13 mouse cellular contexts compared by ENCODE assay signal in the genomic region with DNA sequence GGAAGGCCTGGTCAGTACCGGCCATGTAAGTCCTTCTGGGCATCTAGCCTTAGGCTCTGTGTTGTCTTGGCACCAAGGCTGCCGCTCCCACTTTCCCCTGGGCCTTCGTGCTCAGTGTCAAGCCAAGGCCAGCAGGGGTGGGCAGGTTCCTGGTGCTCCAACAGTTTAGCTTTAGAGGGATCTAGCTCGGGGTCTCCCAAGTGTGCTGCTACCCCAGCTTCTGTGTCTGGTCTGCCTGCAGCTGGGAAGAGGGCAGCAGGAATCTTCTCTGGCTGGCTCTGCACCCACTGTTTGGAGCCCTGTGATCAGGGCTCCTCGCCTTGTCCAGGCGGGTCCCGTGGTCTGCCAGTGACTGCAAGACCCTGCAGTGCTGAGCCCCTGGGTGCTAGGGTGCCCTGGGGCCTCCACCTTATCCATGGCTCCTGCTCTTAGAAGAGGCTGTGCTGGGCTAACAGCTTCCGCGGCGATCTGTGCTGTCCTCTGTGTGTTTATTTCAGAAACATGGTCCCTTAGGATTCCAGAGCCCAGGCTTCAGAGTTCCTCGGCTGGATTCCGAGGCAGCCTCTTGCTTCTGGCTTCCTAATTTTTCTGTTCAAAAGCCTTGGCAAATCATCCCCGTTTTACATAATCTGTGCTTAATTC. TPM values are rescaled to one million over a fixed set of nuclear protein-coding genes. Genes with fewer than 3 reads are reported as not detected.
DNase-seq lines count a peak whose midpoint lies in the region; ATAC-seq lines count a peak whose summit lies in the region.
"Had no signal": no experiment of that assay in that cellular context is flagged by ENCODE, and none has a peak within 500 bp of the region (broad histone marks: within the 10 kb centered on the region; RNA-seq: fewer than 3 reads in every experiment).

No protein-coding gene starts in this region.

- ATAC-seq in forebrain, embryonic 16.5 days: no peak
- ATAC-seq in midbrain, embryonic 13.5 days: no peak
- ATAC-seq in heart, embryonic 12.5 days (ENCODE audit: insufficient number of reproducible peaks, low FRiP score): no peak

- DNase-seq in cerebellum, adult 11-12 months: peak; percentile 59
- no peak for DNase-seq in cerebellum, postnatal 4 days (ENCODE audit: low spot score in 2 of 2)
- DNase-seq in cerebellum, adult 9-10 months: peak; percentile 55
- no peak for DNase-seq in ovary, postnatal 14 days (ENCODE audit: low spot score)
- no peak for DNase-seq in layer of hippocampus, adult 8-10 months (ENCODE audit: low spot score in 2 of 2)
- DNase-seq: kidney, postnatal 14 days; left cerebral cortex, postnatal 4 days; thymus, adult 2 months had no signal

- peaks cover 50% of the 10 kb centered on the region for H3K4me1 ChIP-seq in forebrain, embryonic 16.5 days (replicated peaks; ENCODE audit: control insufficient read depth, insufficient read depth, low read length)
- peaks cover 84% of the 10 kb centered on the region for H3K4me1 ChIP-seq in midbrain, embryonic 13.5 days (replicated peaks)
- peaks cover 24% of the 10 kb centered on the region for H3K4me1 ChIP-seq in heart, embryonic 12.5 days (replicated peaks)

- peaks cover 7% of the 10 kb centered on the region; the same call in 1 of the 2 replicates for H3K36me3 ChIP-seq in forebrain, embryonic 16.5 days (ENCODE audit: control insufficient read depth, insufficient read depth)
- H3K36me3 ChIP-seq in midbrain, embryonic 13.5 days: peaks cover 14% of the 10 kb centered on the region; the same call in 1 of the 2 replicates
- H3K36me3 ChIP-seq in heart, embryonic 12.5 days: peaks cover 6% of the 10 kb centered on the region; the same call in 1 of the 2 replicates
- H3K36me3 ChIP-seq: lung, embryonic 15.5 days had no signal

- peak overlapping the region; percentile 10; the same call in 1 of the 2 replicates for H3K27ac ChIP-seq in forebrain, embryonic 16.5 days (ENCODE audit: low read length)
- peak overlapping the region; percentile 67; the same call in 1 of the 2 replicates for H3K27ac ChIP-seq in midbrain, embryonic 13.5 days
- H3K27ac ChIP-seq in heart, embryonic 12.5 days (ENCODE audit: poor library complexity, severe bottlenecking): no peak overlapping the region
- H3K27ac ChIP-seq: lung, embryonic 15.5 days had no signal

- WGBS in forebrain, embryonic 16.5 days: 75% methylated on average over 13 of the region's 13 CpGs
- 60% methylated on average over 13 of the region's 13 CpGs for WGBS in midbrain, embryonic 13.5 days
- WGBS in heart, embryonic 12.5 days: 75% methylated on average over 13 of the region's 13 CpGs

- H3K9me3 ChIP-seq in forebrain, embryonic 16.5 days (ENCODE audit: control insufficient read depth, low read length): no peaks in the 10 kb centered on the region
- H3K9me3 ChIP-seq in midbrain, embryonic 13.5 days: no peaks in the 10 kb centered on the region
- no peaks in the 10 kb centered on the region for H3K9me3 ChIP-seq in heart, embryonic 12.5 days (replicated peaks)
- H3K9me3 ChIP-seq: G1E; lung, embryonic 15.5 days had no signal

- peak overlapping the region; percentile 62 for H3K9ac ChIP-seq in forebrain, embryonic 16.5 days (replicated peaks; ENCODE audit: low read depth, low read length)
- peak overlapping the region; percentile 77 for H3K9ac ChIP-seq in midbrain, embryonic 13.5 days (replicated peaks)
- H3K9ac ChIP-seq in heart, embryonic 12.5 days: no peak overlapping the region
- H3K9ac ChIP-seq: lung, embryonic 15.5 days had no signal

- peak overlapping the region; percentile 97 for H3K4me2 ChIP-seq in forebrain, embryonic 16.5 days (ENCODE audit: low read length)
- H3K4me2 ChIP-seq in midbrain, embryonic 13.5 days (replicated peaks): peak overlapping the region; percentile 98
- no peak overlapping the region for H3K4me2 ChIP-seq in heart, embryonic 12.5 days
- H3K4me2 ChIP-seq: lung, embryonic 15.5 days had no signal

- H3K4me3 ChIP-seq in forebrain, embryonic 16.5 days (replicated peaks; ENCODE audit: low read length): peak overlapping the region; percentile 47
- H3K4me3 ChIP-seq in midbrain, embryonic 13.5 days (replicated peaks): peak overlapping the region; percentile 89
- no peak overlapping the region for H3K4me3 ChIP-seq in heart, embryonic 12.5 days
- H3K4me3 ChIP-seq: lung, embryonic 15.5 days had no signal

- H3K27me3 ChIP-seq in forebrain, embryonic 16.5 days (replicated peaks; ENCODE audit: control insufficient read depth, insufficient read depth, low read length): no peaks in the 10 kb centered on the region
- H3K27me3 ChIP-seq in midbrain, embryonic 13.5 days: 0 out of 2 replicates have a peak, but pooled peaks cover 3% of the 10 kb centered on the region
- H3K27me3 ChIP-seq in heart, embryonic 12.5 days (replicated peaks): peaks cover 28% of the 10 kb centered on the region

RNA-seq across cellular contexts. Expression of a gene that starts 4.7 kb away (rescaled TPM):
- 109 and 113 TPM in 2 replicates for polyA plus RNA-seq in forebrain, embryonic 16.5 days (2015; fragmentation: Nextera tagmentation; extraction: Ambion mirVana)
- polyA plus RNA-seq in midbrain, embryonic 13.5 days (2015; fragmentation: Nextera tagmentation; extraction: Ambion mirVana): 88.3 and 98.6 TPM in 2 replicates
- 0.50 and 0.56 TPM in 2 replicates for polyA plus RNA-seq in heart, embryonic 12.5 days (2016; fragmentation: Nextera tagmentation; extraction: Ambion mirVana)
- total RNA-seq in layer of hippocampus, adult 8-10 months (2022): 100 to 1,000 TPM; 180 to 207 (median 189) TPM

RNA-seq across cellular contexts. Expression of a gene that starts 53.1 kb away (rescaled TPM):
- 336 and 357 TPM in 2 replicates for polyA plus RNA-seq in forebrain, embryonic 16.5 days (2015; fragmentation: Nextera tagmentation; extraction: Ambion mirVana)
- 321 and 336 TPM in 2 replicates for polyA plus RNA-seq in midbrain, embryonic 13.5 days (2015; fragmentation: Nextera tagmentation; extraction: Ambion mirVana)
- 213 and 214 TPM in 2 replicates for polyA plus RNA-seq in heart, embryonic 12.5 days (2016; fragmentation: Nextera tagmentation; extraction: Ambion mirVana)
- total RNA-seq in layer of hippocampus, adult 8-10 months (2022): 100 to 1,000 TPM; 105 to 116 (median 107) TPM

Comparison
In these comparisons a context has a peak if more than half of its experiments do, and no peak if none do; other contexts are left out.
1. DNase-seq: peak in cerebellum, adult 11-12 months (single experiment) and cerebellum, adult 9-10 months (single experiment); none in cerebellum, postnatal 4 days (0 of 2), ovary, postnatal 14 days (single experiment) and layer of hippocampus, adult 8-10 months (0 of 2).
2. RNA of a gene that starts 4.7 kb away (polyA plus RNA-seq): 109 to 113 TPM in forebrain, embryonic 16.5 days and 88.3 to 98.6 TPM in midbrain, embryonic 13.5 days; 0.50 to 0.56 TPM in heart, embryonic 12.5 days; every median in the first group is over 10 times any median in the second.